Mouse (Mus musculus) thymus, adult 2 months (tissue): ENCODE measurements around the gene Card9. TPM values are rescaled to one million over a fixed set of nuclear protein-coding genes. Genes with fewer than 3 reads are reported as not detected.

Source experiments
- DNase-seq: peaks from one replicate; pipeline ENCODE4 v3.0.0; 2021
- H3K27ac ChIP-seq: fragments of 200-500 bp; 2 replicates; pipeline ENCODE4 v1.5.1; 2012; ENCODE audit warnings: low read length, control low read depth; ENCODE audit not compliant: control insufficient read depth, insufficient read depth
- H3K27me3 ChIP-seq: fragments of 200-500 bp; 2 replicates; pipeline ENCODE4 v1.6.1; 2012; ENCODE audit warnings: mild to moderate bottlenecking, low read length, moderate library complexity, mixed read lengths; ENCODE audit not compliant: control insufficient read depth, insufficient read depth
- H3K36me3 ChIP-seq: fragments of 200-500 bp; 2 replicates; pipeline ENCODE4 v1.6.1; 2012; ENCODE audit warnings: mild to moderate bottlenecking, low read length, moderate library complexity; ENCODE audit not compliant: control insufficient read depth, insufficient read depth
- H3K4me1 ChIP-seq: fragments of 200-500 bp; replicated peaks from 2 replicates; pipeline ENCODE4 v1.6.1; 2012; ENCODE audit warnings: low read length; ENCODE audit not compliant: control insufficient read depth, insufficient read depth
- H3K4me3 ChIP-seq: fragments of 200-500 bp; 2 replicates; pipeline ENCODE4 v1.5.1; 2012; ENCODE audit warnings: mild to moderate bottlenecking, low read length, control low read depth, moderate library complexity; ENCODE audit not compliant: control insufficient read depth, insufficient read depth
- CTCF ChIP-seq: fragments of 200-500 bp; IDR thresholded peaks from 2 replicates; pipeline ENCODE4 v1.5.1; 2012; ENCODE audit warnings: mild to moderate bottlenecking, control low read depth, low read length, moderate library complexity, borderline replicate concordance; ENCODE audit not compliant: control insufficient read depth, poor library complexity, insufficient read depth; ENCODE audit errors: extremely low read depth
- POLR2A ChIP-seq: fragments of 200-500 bp; IDR thresholded peaks from 2 replicates; pipeline ENCODE4 v1.6.1; 2012; ENCODE audit warnings: mild to moderate bottlenecking, low read length, control low read depth, moderate library complexity; ENCODE audit not compliant: control insufficient read depth, poor library complexity, insufficient read depth; ENCODE audit errors: extremely low read depth
- WGBS: fragments of 180-500 bp; shearing (Covaris S2); methylation state at CpG from one replicate; pipeline ENCODE4 v1.1.7; 2018; 5-methylcytosine and 5-hydroxymethylcytosine counted together
- polyA plus RNA-seq: library from polyadenylated mRNA; depleted of rRNA; stranded (reverse); fragments of >200 nt; gene quantifications from 2 replicates; pipeline ENCODE4 v1.2.3, GENCODE M21; 2012

Card9 gene
- polyA plus RNA-seq, 1 experiment = 51.0 TPM

- TF ChIP-seq CTCF (no peak), POLR2A (no peak)
- DNase-seq = no peak
- peaks cover 11% of the 10 kb centered on the region; the same call in 1 of the 2 replicates for H3K36me3 ChIP-seq
- 96% methylated on average over 13 of the region's 13 CpGs for WGBS
- H3K4me3 ChIP-seq = no peak overlapping the region
- H3K27ac ChIP-seq = no peak overlapping the region
- H3K27me3 ChIP-seq = no peaks in the 10 kb centered on the region
- H3K4me1 ChIP-seq = peaks cover 14% of the 10 kb centered on the region
These were observed 37.0 kb downstream of the Card9 start for GRCm38 (mm10) chr2:26323589-26324325.

DNA sequence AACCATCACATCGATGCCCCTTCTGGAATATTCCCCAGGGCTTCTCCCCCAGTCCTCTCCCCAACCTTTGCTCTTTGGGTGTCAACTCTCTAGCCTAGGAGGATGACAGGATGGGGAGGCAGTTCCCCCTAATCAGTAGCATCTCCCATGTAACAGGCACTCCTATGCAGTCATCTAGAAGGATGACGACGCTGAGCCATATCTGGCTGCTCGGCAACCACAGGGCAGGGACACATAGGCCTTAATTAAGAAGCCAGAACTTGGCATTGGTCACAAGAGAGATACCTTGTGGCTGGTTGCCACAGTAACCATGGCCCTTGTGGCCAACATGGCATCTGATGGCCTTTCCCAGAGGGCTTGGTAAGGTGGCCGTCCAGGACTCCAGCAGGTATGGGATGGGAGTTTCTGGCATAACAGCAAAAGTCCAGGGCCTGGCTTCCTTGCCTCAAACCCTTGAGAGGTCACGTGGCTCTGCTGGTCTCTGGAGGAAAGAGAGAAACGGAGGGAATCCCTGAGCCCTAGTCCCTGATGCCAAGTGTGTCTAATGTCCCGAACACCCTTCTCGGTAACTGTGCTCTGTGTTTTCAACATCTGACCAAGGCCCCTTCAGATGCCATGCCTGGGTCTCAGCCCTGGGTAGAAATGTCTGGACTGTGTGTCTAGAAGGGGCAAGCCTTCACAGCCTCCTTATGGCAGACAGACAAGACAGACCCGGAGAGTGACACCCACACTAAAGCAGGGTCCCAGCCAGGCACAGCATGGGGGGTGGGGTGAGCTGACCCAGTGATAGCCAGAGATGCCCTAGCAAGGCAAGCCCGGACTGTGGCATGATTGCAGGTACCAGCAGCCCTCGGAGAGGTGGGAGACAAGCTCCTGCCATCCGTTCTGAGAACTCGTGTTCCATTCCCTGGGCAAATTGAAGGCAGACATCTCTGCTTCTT is 40.2 kb downstream of the Card9 start:
- Histone ChIP-seq H3K27ac (no peak overlapping the region), H3K36me3 (peaks cover 4% of the 10 kb centered on the region; the same call in 1 of the 2 replicates), H3K27me3 (no peaks in the 10 kb centered on the region), H3K4me3 (no peak overlapping the region), H3K4me1 (peaks cover 26% of the 10 kb centered on the region)
- no peak for DNase-seq
- TF ChIP-seq POLR2A (no peak), CTCF (no peak)
- 92% methylated on average over 14 of the region's 14 CpGs for WGBS

DNA sequence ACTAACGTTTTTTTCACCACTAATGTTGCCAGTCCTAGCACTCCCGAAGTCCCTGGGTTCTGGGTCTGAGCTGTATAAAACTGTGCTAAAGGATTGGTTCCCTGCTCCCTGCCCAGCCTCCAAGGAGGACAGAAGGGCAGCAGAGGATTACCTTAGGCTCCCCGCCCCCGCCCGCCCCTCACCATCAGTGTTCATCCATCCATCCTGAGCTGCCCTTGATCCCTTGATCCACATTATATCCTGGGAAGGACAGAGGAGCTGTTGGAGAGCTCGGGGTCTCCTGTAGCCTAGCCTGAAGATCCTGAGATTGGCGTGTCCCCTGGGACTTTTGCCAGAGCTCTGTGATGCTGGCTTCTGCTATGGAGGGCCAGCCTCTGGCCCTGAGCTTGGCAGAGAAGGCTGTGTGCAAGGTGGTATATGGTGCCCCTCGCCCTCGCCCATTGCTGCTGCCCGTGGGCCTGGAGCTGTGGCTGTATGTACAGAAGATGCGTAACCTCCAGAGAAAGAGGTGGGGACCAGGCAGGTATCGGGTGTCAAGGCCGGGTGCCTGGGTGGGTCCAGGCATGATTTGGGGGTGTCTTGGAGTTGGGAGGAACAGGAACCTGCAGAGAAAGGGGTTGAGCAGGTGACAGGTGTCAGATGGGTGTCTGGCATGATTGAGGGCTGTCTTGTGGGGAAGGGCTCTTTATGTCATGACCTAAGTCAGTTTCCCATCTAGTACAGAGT is 41.0 kb downstream of the Card9 start:
- H3K4me3 ChIP-seq = no peak overlapping the region
- 94% methylated on average over 13 of the region's 13 CpGs for WGBS
- DNase-seq = no peak
- peaks cover 31% of the 10 kb centered on the region for H3K4me1 ChIP-seq
- H3K27ac ChIP-seq = no peak overlapping the region
- H3K27me3 ChIP-seq = no peaks in the 10 kb centered on the region
- TF ChIP-seq CTCF (no peak), POLR2A (no peak)
- H3K36me3 ChIP-seq = peaks cover 4% of the 10 kb centered on the region; the same call in 1 of the 2 replicates

DNA sequence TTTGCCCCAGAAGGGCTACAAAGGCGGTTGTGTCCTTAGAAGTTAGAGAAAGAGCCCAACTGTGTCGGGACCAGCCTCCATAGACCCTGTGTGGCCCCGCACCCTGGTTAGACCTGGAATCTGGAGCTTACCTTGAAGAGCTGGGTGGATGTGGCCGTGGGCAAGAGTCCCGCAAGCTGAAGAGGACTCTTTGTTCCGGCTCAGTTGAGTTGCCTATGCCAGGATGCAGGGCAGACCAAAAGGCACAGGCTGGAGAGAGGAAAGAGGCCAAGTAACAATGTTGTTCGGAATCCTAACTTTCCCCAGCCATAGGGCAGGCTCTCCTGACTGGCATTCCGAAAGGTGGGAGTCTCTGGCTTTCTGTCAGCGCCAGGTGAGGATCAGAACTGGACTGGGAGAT is 41.6 kb downstream of the Card9 start:
- DNase-seq = no peak
- Histone ChIP-seq H3K4me1 (peaks cover 33% of the 10 kb centered on the region), H3K4me3 (no peak overlapping the region)

DNA sequence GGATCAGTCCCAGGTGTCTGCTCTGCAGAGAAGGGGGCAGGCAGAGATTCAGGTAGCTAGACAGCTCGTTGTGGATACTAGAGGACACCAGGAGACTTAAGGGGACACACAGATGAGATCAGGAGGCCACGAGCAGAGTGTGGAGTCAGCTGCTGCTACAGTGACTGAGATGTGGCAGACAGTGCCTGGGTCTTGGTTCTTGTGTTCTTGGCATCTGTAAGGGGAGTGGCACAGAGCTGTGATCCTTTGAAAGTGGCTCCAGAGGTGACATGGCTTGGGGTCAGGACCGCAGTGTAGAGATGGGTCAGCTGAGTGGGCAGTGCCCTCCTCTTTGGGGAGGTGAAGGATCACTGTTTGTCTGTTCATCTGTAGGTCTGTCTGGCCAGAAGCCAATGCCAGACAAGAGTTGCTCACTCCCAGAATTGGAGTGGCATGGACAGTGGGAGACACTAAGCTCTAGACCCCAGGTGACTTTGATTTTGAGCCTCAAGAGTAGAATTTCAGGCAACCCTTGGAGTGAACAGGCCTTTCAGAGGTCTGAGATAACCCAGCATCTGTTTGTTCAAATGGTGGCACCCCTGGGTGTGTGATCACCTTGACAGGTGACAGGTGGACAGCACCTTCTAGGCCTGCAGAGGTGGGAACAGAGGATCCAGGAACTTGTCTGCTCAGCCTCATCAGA is 42.6 kb downstream of the Card9 start:
- peaks cover 33% of the 10 kb centered on the region for H3K4me1 ChIP-seq
- no peak overlapping the region for H3K4me3 ChIP-seq
- H3K27me3 ChIP-seq = no peaks in the 10 kb centered on the region
- no peak for TF ChIP-seq CTCF
- TF ChIP-seq POLR2A = no peak
- H3K36me3 ChIP-seq = no peaks in the 10 kb centered on the region
- DNase-seq = no peak
- 91% methylated on average over 3 of the region's 3 CpGs for WGBS
- no peak overlapping the region for H3K27ac ChIP-seq

More for the DNA sequence above, 41.6 kb downstream of the Card9 start:
- Histone ChIP-seq H3K36me3 (peaks cover 4% of the 10 kb centered on the region; the same call in 1 of the 2 replicates), H3K27me3 (no peaks in the 10 kb centered on the region), H3K27ac (no peak overlapping the region)
- TF ChIP-seq POLR2A = no peak
- no peak for TF ChIP-seq CTCF
- WGBS = 96% methylated on average over 9 of the region's 9 CpGs

DNA sequence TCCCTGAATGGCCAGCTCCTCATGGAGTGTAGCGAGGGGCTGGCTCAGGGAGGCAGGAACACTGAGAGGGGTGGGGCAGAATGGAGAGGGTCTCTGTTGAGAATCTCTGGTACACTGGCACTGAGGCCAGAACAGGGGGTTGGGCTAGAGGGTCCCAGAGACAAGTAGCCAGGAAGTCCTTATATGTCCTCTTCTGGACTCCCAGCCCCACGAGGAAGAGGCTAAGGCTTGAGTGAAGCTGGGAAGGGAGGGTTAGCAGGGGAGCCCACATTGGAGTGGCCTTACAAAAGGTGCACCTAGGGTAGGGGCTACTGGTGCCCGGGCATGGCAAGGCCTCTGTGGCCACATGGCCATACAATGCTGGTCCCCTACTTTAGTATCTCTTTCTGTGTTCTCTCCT is 43.3 kb downstream of the Card9 start:
- no peak for DNase-seq
- Histone ChIP-seq H3K4me1 (peaks cover 39% of the 10 kb centered on the region), H3K27me3 (no peaks in the 10 kb centered on the region), H3K36me3 (no peaks in the 10 kb centered on the region), H3K27ac (no peak overlapping the region), H3K4me3 (no peak overlapping the region)
- 87% methylated on average over 3 of the region's 3 CpGs for WGBS
- TF ChIP-seq CTCF (no peak), POLR2A (no peak)
